Mouse (Mus musculus) CH12.LX (cell line): Measurements from ENCODE around the gene 1700113H08Rik. TPM values are rescaled to one million over a fixed set of nuclear protein-coding genes. Genes with fewer than 3 reads are reported as not detected.
A peak's percentile ranks its signal among the peaks of the same experiment; 100 is the strongest.

ENCODE experiments used
- DNase-seq: peaks from one replicate; pipeline ENCODE4 v3.0.0-alpha.2; 2013; ENCODE audit errors: extremely low read depth
- H3K27ac ChIP-seq: 2 replicates; pipeline ENCODE4 v1.5.1; 2012; ENCODE audit warnings: low read depth, mild to moderate bottlenecking, control low read depth, moderate library complexity; ENCODE audit not compliant: insufficient read depth
- H3K27me3 ChIP-seq: replicated peaks from 2 replicates; pipeline ENCODE3; 2012; ENCODE audit warnings: inconsistent platforms
- H3K36me3 ChIP-seq, 2 experiments: replicated peaks in 1 of 2; 2 replicates each; pipeline versions ENCODE3 to v1.6.1; 2012; ENCODE audit warnings: inconsistent platforms in 1 of 2, low read length in 1 of 2, mild to moderate bottlenecking in 1 of 2, mixed read lengths in 1 of 2, moderate library complexity in 1 of 2; ENCODE audit not compliant: control insufficient read depth in 1 of 2, insufficient read depth in 1 of 2
- H3K4me1 ChIP-seq, 2 experiments: 2 replicates each; pipeline ENCODE4 v1.6.1; 2012; ENCODE audit warnings: inconsistent platforms in 1 of 2, moderate library complexity in 1 of 2; ENCODE audit not compliant: insufficient read depth in 2 of 2, control insufficient read depth in 1 of 2
- H3K4me2 ChIP-seq: 2 replicates; pipeline ENCODE4 v1.6.1; 2012; ENCODE audit warnings: low read depth, mild to moderate bottlenecking, control low read depth; ENCODE audit not compliant: poor library complexity, insufficient read depth, severe bottlenecking
- H3K4me3 ChIP-seq, 3 experiments: fragments of 150-350 bp in 1 of 3; sonication (generic) in 1 of 3; replicated peaks in 1 of 3; 2 replicates each; pipeline versions ENCODE3 to v1.5.1; 2011 to 2012; ENCODE audit warnings: low read depth in 2 of 3, low read length in 2 of 3, mild to moderate bottlenecking in 2 of 3, moderate library complexity in 2 of 3, control low read depth in 1 of 3, improper control_type of control experiment in 1 of 3, inconsistent platforms in 1 of 3, mixed read lengths in 1 of 3; ENCODE audit not compliant: poor library complexity in 1 of 3
- H3K79me2 ChIP-seq: replicated peaks from 2 replicates; pipeline ENCODE4 v1.6.1; 2012; ENCODE audit warnings: mild to moderate bottlenecking, moderate library complexity; ENCODE audit not compliant: control insufficient read depth, poor library complexity, insufficient read depth, severe bottlenecking; ENCODE audit errors: extremely low read depth
- H3K9ac ChIP-seq: 2 replicates; pipeline ENCODE4 v1.6.1; 2012; ENCODE audit warnings: low read depth, mild to moderate bottlenecking, control low read depth, moderate library complexity; ENCODE audit not compliant: insufficient read depth
- H3K9me3 ChIP-seq: replicated peaks from 2 replicates; pipeline ENCODE3; 2012; ENCODE audit warnings: low read length, inconsistent platforms, mixed read lengths
- BHLHE40 ChIP-seq: IDR thresholded peaks from 2 replicates; pipeline ENCODE4 v1.6.1; 2011; ENCODE audit warnings: mild to moderate bottlenecking, low read depth, low read length, improper control_type of control experiment
- CHD2 ChIP-seq: IDR thresholded peaks from 2 replicates; pipeline ENCODE4 v1.6.1; 2011; ENCODE audit warnings: low read length, improper control_type of control experiment
- CTCF ChIP-seq, 2 experiments: IDR thresholded peaks in 1 of 2; conservative IDR thresholded peaks in 1 of 2; 2 replicates each; pipeline ENCODE4 v1.5.1; 2011 to 2012; ENCODE audit warnings: low read depth in 2 of 2, low read length in 2 of 2, improper control_type of control experiment in 1 of 2, inconsistent platforms in 1 of 2, mild to moderate bottlenecking in 1 of 2, moderate library complexity in 1 of 2
- ELF1 ChIP-seq: IDR thresholded peaks from 2 replicates; pipeline ENCODE4 v1.6.1; 2014; ENCODE audit warnings: low read depth, mild to moderate bottlenecking, inconsistent platforms, low read length, improper control_type of control experiment
- HCFC1 ChIP-seq: IDR thresholded peaks from 2 replicates; pipeline ENCODE4 v1.6.1; 2012; ENCODE audit warnings: low read depth, mild to moderate bottlenecking, inconsistent platforms, low read length, improper control_type of control experiment
- JUND ChIP-seq: conservative IDR thresholded peaks from 2 replicates; pipeline ENCODE4 v1.6.1; 2011; ENCODE audit warnings: low read depth, low read length, improper control_type of control experiment
- KAT2A ChIP-seq: IDR thresholded peaks from 2 replicates; pipeline ENCODE4 v1.6.1; 2012; ENCODE audit warnings: low read length, improper control_type of control experiment, inconsistent platforms; ENCODE audit not compliant: insufficient replicate concordance
- MAX ChIP-seq: IDR thresholded peaks from 2 replicates; pipeline ENCODE4 v1.6.1; 2011; ENCODE audit warnings: low read length, improper control_type of control experiment
- MAZ ChIP-seq: IDR thresholded peaks from 2 replicates; pipeline ENCODE4 v1.6.1; 2012; ENCODE audit warnings: low read depth, mild to moderate bottlenecking, inconsistent platforms, low read length, improper control_type of control experiment, moderate library complexity
- MEF2A ChIP-seq: IDR thresholded peaks from 2 replicates; pipeline ENCODE4 v1.6.1; 2014; ENCODE audit warnings: low read depth, mild to moderate bottlenecking, inconsistent platforms, low read length, improper control_type of control experiment, borderline replicate concordance
- MXI1 ChIP-seq: IDR thresholded peaks from 2 replicates; pipeline ENCODE4 v1.6.1; 2011; ENCODE audit warnings: mild to moderate bottlenecking, low read depth, low read length, improper control_type of control experiment
- MYC ChIP-seq: IDR thresholded peaks from 2 replicates; pipeline ENCODE4 v1.6.1; 2011; ENCODE audit warnings: low read depth, mild to moderate bottlenecking, improper control_type of control experiment, low read length
- NELFE ChIP-seq: IDR thresholded peaks from 2 replicates; pipeline ENCODE4 v1.6.1; 2011; ENCODE audit warnings: low read depth, low read length, improper control_type of control experiment
- NRF1 ChIP-seq: IDR thresholded peaks from 2 replicates; pipeline ENCODE4 v1.6.1; 2014; ENCODE audit warnings: low read depth, mild to moderate bottlenecking, inconsistent platforms, low read length, improper control_type of control experiment, moderate library complexity
- PAX5 ChIP-seq: IDR thresholded peaks from 2 replicates; pipeline ENCODE4 v1.6.1; 2012; ENCODE audit warnings: low read length, inconsistent platforms, mixed read lengths
- RAD21 ChIP-seq: IDR thresholded peaks from 2 replicates; pipeline ENCODE4 v1.6.1; 2011; ENCODE audit warnings: low read depth, mild to moderate bottlenecking, low read length, improper control_type of control experiment, moderate library complexity
- RCOR1 ChIP-seq: conservative IDR thresholded peaks from 2 replicates; pipeline ENCODE4 v1.6.1; 2012; ENCODE audit warnings: low read depth, mild to moderate bottlenecking, inconsistent platforms, low read length, improper control_type of control experiment
- SIN3A ChIP-seq: IDR thresholded peaks from 2 replicates; pipeline ENCODE4 v1.6.1; 2012; ENCODE audit warnings: low read length, improper control_type of control experiment, inconsistent platforms
- SMC3 ChIP-seq: IDR thresholded peaks from 2 replicates; pipeline ENCODE4 v1.6.1; 2011; ENCODE audit warnings: low read depth, low read length, improper control_type of control experiment
- TBP ChIP-seq: conservative IDR thresholded peaks from 2 replicates; pipeline ENCODE4 v1.6.1; 2011; ENCODE audit warnings: low read depth, low read length, improper control_type of control experiment
- UBTF ChIP-seq: IDR thresholded peaks from 2 replicates; pipeline ENCODE4 v1.6.1; 2012; ENCODE audit warnings: low read depth, mild to moderate bottlenecking, inconsistent platforms, low read length, improper control_type of control experiment, moderate library complexity
- USF2 ChIP-seq: conservative IDR thresholded peaks from 2 replicates; pipeline ENCODE4 v1.6.1; 2011; ENCODE audit warnings: low read depth, low read length, improper control_type of control experiment
- ZC3H11A ChIP-seq: IDR thresholded peaks from 2 replicates; pipeline ENCODE4 v1.6.1; 2012; ENCODE audit warnings: low read depth, mild to moderate bottlenecking, inconsistent platforms, low read length, improper control_type of control experiment
- ZKSCAN1 ChIP-seq: IDR thresholded peaks from 2 replicates; pipeline ENCODE4 v1.6.1; 2012; ENCODE audit warnings: low read depth, inconsistent platforms, low read length, improper control_type of control experiment, borderline replicate concordance
- ZMIZ1 ChIP-seq: IDR thresholded peaks from 2 replicates; pipeline ENCODE4 v1.6.1; 2012; ENCODE audit warnings: low read depth, mild to moderate bottlenecking, inconsistent platforms, low read length, improper control_type of control experiment
- ZNF384 ChIP-seq: IDR thresholded peaks from 2 replicates; pipeline ENCODE4 v1.6.1; 2012; ENCODE audit warnings: low read depth, low read length, improper control_type of control experiment, inconsistent platforms
- dilution Hi-C: fragments of 300-500 bp; cut with MboI; formaldehyde crosslinking; loops from 2 replicates; pipeline ENCODE4 v1.14.3; 2020; ENCODE audit warnings: low sequenced_read_pairs; ENCODE audit not compliant: extremely low pct_unique_long_range_greater_than_20kb, extremely low pct_ligation_motif_present
- in situ Hi-C: fragments of 300-500 bp; cut with MboI; formaldehyde crosslinking; loops from 3 replicates; pipeline ENCODE4 v1.14.3; 2019; ENCODE audit warnings: low sequenced_read_pairs, low pct_ligation_motif_present, low pct_unique_long_range_greater_than_20kb, mixed read lengths
- polyA plus RNA-seq: library from polyadenylated mRNA; unstranded; fragments of >175 nt; gene quantifications from 2 replicates; pipeline ENCODE4 v1.2.1, GENCODE M21; 2012; ENCODE audit warnings: low read depth; ENCODE audit not compliant: insufficient read length
- total RNA-seq, 2 experiments: library from RNA; depleted of rRNA; stranded (reverse); fragments of 300-350 nt in 1 of 2; fragments of >200 nt in 1 of 2; gene quantifications; 2 replicates each; pipeline ENCODE4 v1.2.3; 2012 to 2014

The 1700113H08Rik gene
- total and polyA plus RNA-seq, 3 experiments, result not detected

- Histone ChIP-seq H3K9ac (no peak overlapping the region), H3K79me2 (no peaks in the 10 kb centered on the region), H3K4me2 (no peak overlapping the region), H3K4me3 (no peak overlapping the region), H3K27me3 (no peaks in the 10 kb centered on the region)
- DNase-seq, result no peak
- in situ Hi-C loops (no loop called here), dilution Hi-C loops (no loop called here)
- no peak for TF ChIP-seq NELFE
- TF ChIP-seq MXI1, result no peak
- no peak for TF ChIP-seq BHLHE40
- no peak for TF ChIP-seq KAT2A
- no peak for TF ChIP-seq SMC3
- no peak for TF ChIP-seq PAX5
- no peak for TF ChIP-seq RCOR1
- TF ChIP-seq TBP, result no peak
- TF ChIP-seq ELF1, result no peak
- no peak for TF ChIP-seq RAD21
- TF ChIP-seq MAX, result no peak
- TF ChIP-seq UBTF, result no peak
- no peak for TF ChIP-seq SIN3A
- no peak for TF ChIP-seq ZKSCAN1
- no peak for TF ChIP-seq ZMIZ1
- TF ChIP-seq NRF1, result no peak
- TF ChIP-seq MYC, result no peak
- TF ChIP-seq ZC3H11A, result no peak
- TF ChIP-seq, all 38 proteins: peak for 0
- Histone ChIP-seq H3K27ac (no peak overlapping the region), H3K36me3 (no peaks in the 10 kb centered on the region), H3K4me1 (no peaks in the 10 kb centered on the region; a peak in 1 of 4 replicates), H3K9me3 (no peaks in the 10 kb centered on the region)
Measured at GRCm38 (mm10) chr10:87046469-87046868, 11.4 kb upstream of the 1700113H08Rik start.

GRCm38 (mm10) chr10:87046931-87047468, 10.8 kb upstream of the 1700113H08Rik start:
- no peak overlapping the region for H3K4me2 ChIP-seq
- no peaks in the 10 kb centered on the region for H3K27me3 ChIP-seq
- TF ChIP-seq SMC3 (peak; percentile 30; the same call in 1 of the 2 replicates), ZNF384 (no peak), SIN3A (no peak), CTCF (conservative IDR thresholded peaks at IDR 0.05 in 1 of 2, IDR thresholded peaks at IDR 0.05 in 1 of 2; ENCODE audit: low read depth in 2 of 2, low read length in 2 of 2) (peak in 1 of 2 experiments; percentile 63; a peak in 3 of 4 replicates), MAZ (no peak), RAD21 (peak; percentile 21), MAX (no peak), MXI1 (0 out of 2 replicates have a peak, but pooled peaks have one; percentile 56), USF2 (no peak), UBTF (no peak), HCFC1 (no peak), CHD2 (no peak), MEF2A (no peak), JUND (no peak)
- no peak for DNase-seq
- dilution Hi-C loops (no loop called here), in situ Hi-C loops (no loop called here)
- no peak overlapping the region for H3K4me3 ChIP-seq
- H3K9ac ChIP-seq, result no peak overlapping the region
- peaks cover 0 to 3% of the 10 kb centered on the region in 2 experiments; a peak in 1 of 4 replicates for H3K4me1 ChIP-seq
- no peaks in the 10 kb centered on the region for H3K79me2 ChIP-seq
- no peak overlapping the region for H3K27ac ChIP-seq
- no peaks in the 10 kb centered on the region for H3K36me3 ChIP-seq
- H3K9me3 ChIP-seq, result no peaks in the 10 kb centered on the region
